Mouse (Mus musculus) lung, adult 2 months (tissue): Measurements from ENCODE around the gene Hoxd10. TPM values are rescaled to one million over a fixed set of nuclear protein-coding genes. Genes with fewer than 3 reads are reported as not detected.

ENCODE experiments used
- DNase-seq: peaks from one replicate; pipeline ENCODE4 v3.0.0; 2022
- H3K4me1 ChIP-seq: fragments of 200-500 bp; 2 replicates; pipeline ENCODE4 v1.6.1; 2011; ENCODE audit warnings: low read length; ENCODE audit not compliant: control insufficient read depth, insufficient read depth
- H3K4me3 ChIP-seq: fragments of 200-500 bp; replicated peaks from 2 replicates; pipeline ENCODE3; 2011; ENCODE audit warnings: low read depth, mild to moderate bottlenecking, control low read depth, low read length; ENCODE audit errors: extremely low read depth
- CTCF ChIP-seq: fragments of 200-500 bp; IDR thresholded peaks from 2 replicates; pipeline ENCODE4 v1.5.1; 2011; ENCODE audit warnings: mild to moderate bottlenecking, low read length, control low read depth; ENCODE audit not compliant: insufficient read depth
- POLR2A ChIP-seq: fragments of 200-500 bp; IDR thresholded peaks from 2 replicates; pipeline ENCODE4 v1.6.1; 2011; ENCODE audit warnings: low read depth, mild to moderate bottlenecking, control low read depth, low read length, borderline replicate concordance; ENCODE audit errors: extremely low read depth
- WGBS: fragments of 180-500 bp; shearing (Covaris S2); methylation state at CpG from one replicate; pipeline ENCODE4 v1.1.7; 2018; 5-methylcytosine and 5-hydroxymethylcytosine counted together
- polyA plus RNA-seq: library from polyadenylated mRNA; depleted of rRNA; stranded (reverse); fragments of >200 nt; gene quantifications from 2 replicates; pipeline ENCODE4 v1.2.3, GENCODE M21; 2012

Hoxd10 gene
- polyA plus RNA-seq, 1 experiment: not detected

DNA sequence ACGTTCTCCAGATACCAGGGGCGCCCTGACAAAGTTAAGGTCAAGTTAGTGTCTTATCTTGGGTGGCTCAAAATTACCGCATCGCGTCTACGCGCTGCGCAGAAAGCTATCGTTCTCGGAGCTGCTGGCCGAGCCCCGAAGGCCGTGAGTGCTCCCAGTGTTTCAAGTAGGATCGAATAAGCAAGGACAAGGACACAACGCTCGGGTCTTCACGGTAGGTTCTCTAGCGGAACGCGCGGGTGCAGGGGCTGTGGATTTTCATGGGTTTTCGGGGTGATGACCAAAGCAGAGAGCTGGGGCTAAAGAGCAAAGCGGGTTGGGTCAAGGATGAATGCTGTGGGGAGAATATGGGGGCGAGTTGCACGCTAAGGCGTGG is 12.1 kb upstream of the Hoxd10 start:
- WGBS: 3% methylated on average over 26 of the region's 26 CpGs
- H3K4me1 ChIP-seq: no peaks in the 10 kb centered on the region
- no peak overlapping the region for H3K4me3 ChIP-seq
- TF ChIP-seq CTCF: no peak
- TF ChIP-seq POLR2A: no peak
- DNase-seq: no peak

DNA sequence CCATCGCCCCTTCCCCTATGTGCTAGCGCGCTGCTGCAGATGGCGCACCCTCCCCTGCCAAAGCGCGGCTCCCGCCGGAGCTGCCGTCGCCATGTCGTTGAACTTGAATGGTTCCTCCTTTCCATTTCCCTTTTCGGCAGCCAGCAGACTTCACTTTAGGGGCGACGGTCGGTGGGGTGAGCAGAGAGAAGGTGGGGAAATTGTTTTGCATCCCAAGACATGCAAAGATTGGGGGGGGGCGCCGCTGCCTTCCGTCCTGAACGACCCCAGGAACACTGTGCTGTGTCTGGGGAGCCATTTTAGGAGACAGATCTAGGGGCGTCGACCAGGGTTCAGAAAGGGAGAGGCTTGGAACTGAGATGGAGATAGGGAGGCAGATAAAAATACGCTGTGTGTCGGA is 11.7 kb upstream of the Hoxd10 start:
- TF ChIP-seq CTCF: no peak
- no peak for TF ChIP-seq POLR2A
- H3K4me1 ChIP-seq: no peaks in the 10 kb centered on the region
- H3K4me3 ChIP-seq: no peak overlapping the region
- DNase-seq: no peak
- WGBS: 3% methylated on average over 23 of the region's 23 CpGs

DNA sequence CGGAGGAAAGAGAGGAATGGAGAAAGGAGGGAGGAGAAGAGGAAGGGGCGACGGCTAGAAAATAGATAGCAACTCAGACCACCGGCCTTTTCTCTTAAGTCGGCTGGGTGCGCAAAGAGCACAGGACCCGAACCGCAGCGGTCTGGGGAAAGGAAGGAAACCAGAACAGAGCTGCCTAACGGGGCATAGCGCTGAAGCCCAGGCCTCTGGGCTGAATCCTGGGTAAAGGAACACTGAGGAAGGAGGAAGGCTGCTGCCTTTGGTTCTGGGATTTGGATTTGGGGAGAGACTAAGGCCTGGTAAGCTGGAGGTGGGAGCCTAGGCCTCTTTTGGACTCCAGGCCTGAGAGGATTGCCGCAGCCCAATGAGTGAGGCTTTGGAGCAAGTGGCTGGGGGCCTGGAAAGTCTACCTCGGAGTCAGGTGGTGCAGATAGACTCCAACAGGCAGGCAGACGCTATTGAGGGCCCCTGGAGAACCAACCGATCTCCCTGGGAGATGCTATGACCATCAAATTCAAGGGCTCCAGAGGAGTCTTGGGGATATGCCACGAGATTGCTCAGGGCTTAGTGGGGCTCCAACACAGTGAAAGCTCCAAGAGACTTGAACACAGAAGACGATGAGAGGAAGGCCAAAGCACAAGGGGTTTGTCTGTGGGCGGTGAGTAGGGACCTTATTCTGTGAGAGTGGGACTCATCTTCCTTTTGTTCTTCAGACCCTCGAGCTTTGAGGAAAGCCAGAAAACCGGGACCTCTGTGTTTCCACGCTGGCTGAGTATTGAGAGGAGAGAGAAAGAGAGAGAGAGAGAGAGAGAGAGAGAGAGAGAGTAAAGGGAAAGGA is 10.9 kb upstream of the Hoxd10 start:
- DNase-seq: no peak
- Histone ChIP-seq H3K4me3 (no peak overlapping the region), H3K4me1 (no peaks in the 10 kb centered on the region)
- TF ChIP-seq POLR2A: no peak
- no peak for TF ChIP-seq CTCF
- WGBS: 6% methylated on average over 21 of the region's 21 CpGs

DNA sequence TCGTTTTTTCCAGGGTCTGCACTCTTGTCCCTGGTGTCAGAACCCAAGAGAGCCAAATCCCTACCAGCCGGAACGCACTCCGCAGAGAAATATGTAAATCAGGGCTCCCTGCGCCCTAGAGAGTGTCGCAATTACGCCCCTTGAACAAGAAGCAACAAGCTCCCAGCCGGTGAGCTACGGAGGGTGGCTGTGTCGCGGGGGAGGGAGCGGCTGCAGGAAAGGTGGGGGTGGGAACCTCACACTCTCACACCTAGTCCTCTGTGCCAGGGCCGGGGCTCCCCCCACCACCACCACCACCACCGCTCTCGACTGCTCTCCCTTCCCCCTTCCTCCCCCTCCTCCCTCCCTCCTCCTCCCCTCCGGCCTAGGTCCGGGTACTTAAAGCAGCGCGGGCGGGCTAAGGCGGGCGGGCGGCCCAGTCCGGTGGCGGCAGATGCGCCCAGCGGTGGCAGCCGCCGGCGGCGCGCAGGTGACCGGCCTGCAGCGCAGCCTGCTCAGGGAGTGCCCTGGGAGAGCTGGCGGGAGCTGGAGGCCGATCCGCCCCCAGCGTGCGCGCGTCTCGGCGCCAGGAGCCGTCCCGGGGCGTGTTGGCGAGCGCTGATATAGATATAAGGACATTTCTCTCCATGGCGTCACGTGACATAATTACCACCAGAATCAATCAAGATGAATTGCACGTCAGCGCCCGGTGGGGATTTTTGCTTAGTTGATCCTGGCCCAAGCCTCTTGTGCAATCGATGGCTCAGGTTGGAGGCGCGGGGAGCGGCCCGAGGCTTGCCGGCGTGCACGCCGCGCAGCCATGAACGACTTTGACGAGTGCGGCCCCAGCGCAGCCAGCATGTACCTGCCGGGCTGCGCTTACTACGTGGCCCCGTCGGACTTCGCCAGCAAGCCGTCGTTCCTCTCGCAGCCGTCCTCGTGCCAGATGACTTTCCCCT is 9.9 kb upstream of the Hoxd10 start:
- H3K4me3 ChIP-seq: no peak overlapping the region
- 1% methylated on average over 78 of the region's 78 CpGs for WGBS

DNA sequence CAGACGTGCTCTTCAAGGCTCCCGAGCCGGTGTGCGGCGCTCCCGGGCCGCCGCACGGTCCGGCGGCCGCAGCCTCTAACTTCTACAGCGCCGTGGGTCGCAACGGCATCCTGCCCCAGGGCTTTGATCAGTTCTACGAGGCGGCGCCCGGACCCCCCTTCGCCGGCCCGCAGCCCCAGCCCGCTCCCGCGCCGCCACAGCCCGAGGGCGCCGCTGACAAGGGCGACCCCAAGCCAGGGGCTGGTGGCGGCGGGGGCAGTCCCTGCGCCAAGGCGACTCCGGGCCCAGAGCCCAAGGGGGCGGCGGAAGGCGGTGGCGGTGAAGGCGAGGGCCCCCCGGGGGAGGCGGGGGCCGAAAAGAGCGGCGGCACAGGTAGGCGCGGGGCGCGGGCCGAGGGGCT is 8.9 kb upstream of the Hoxd10 start:
- DNase-seq: no peak
- no peak overlapping the region for H3K4me3 ChIP-seq
- no peaks in the 10 kb centered on the region for H3K4me1 ChIP-seq
- no peak for TF ChIP-seq CTCF
- TF ChIP-seq POLR2A: no peak
- WGBS: 4% methylated on average over 50 of the region's 51 CpGs

More for the DNA sequence above, 9.9 kb upstream of the Hoxd10 start:
- DNase-seq: no peak
- no peaks in the 10 kb centered on the region for H3K4me1 ChIP-seq
- TF ChIP-seq CTCF (no peak), POLR2A (no peak)

DNA sequence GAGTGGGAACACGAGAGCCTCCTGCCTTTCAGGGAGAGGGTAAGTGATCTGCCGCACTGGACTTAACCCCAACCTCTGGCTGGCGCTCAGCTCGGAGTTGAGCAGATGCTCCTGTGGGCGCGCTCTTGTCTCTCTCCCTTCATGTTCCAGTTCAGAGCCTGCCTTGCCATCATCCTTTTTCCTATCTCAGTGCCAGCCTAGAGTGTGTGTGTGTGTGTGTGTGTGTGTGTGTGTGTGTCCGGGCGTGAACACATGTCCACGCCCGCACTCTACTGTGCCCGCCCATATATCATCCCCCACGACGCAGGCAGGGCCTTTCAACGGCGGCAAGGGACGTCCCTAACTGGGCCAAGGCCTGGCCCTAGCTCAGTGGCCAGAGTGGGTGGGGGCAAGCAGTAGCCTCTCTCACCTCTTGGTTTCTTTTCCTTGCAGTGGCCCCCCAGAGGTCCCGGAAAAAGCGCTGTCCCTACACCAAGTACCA is 8.2 kb upstream of the Hoxd10 start:
- TF ChIP-seq POLR2A: no peak
- TF ChIP-seq CTCF: no peak
- no peak overlapping the region for H3K4me3 ChIP-seq
- DNase-seq: no peak
- 3% methylated on average over 18 of the region's 18 CpGs for WGBS
- H3K4me1 ChIP-seq: no peaks in the 10 kb centered on the region

DNA sequence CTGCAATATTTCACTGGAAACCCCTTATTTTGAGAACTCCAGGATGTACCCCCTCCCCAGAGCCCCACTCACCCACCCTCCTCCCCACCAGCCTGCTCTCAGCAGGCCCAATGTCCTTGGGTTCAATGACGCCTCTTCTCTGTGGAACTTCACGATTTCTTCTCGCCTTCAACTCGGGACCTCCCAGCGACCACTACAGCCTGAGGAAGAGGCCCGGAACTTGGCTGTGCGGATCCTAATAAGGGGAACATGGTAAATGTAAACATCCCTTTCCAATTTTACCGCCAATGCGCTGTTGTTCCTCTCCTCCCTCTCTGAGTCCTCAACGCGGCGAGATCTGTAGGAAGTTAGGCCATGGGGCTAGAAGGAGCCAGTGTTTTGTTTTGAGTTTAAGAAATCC is 7.6 kb upstream of the Hoxd10 start:
- no peak for DNase-seq
- 5% methylated on average over 12 of the region's 12 CpGs for WGBS
- TF ChIP-seq CTCF (no peak), POLR2A (no peak)
- Histone ChIP-seq H3K4me3 (no peak overlapping the region), H3K4me1 (no peaks in the 10 kb centered on the region)

DNA sequence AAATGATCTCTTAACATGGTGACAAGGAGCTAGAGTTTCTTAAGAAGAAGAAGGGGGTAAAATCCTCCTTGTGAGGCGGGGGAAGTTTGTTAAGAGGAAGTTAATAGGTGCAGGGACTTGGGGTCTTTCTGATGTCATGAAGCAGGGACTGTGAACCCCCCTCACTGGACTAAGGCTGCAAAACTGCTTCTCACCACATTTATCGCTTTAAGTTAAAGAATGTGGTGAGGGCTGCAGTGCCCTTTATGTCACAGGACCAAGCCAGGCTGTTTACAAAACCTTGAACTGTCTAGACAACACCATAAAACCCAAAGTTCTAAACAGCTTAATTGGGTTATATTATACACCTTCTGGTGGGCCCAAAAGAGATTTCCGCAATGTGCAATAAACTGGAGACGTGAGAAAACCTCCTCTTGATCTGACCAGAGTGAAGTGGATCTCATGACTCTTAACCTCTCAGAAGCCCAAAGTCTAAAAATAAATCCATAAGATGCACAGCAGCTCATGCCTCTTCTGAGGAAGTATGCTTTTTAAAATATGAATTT is 6.6 kb upstream of the Hoxd10 start:
- Histone ChIP-seq H3K4me3 (no peak overlapping the region), H3K4me1 (no peaks in the 10 kb centered on the region)
- no peak for DNase-seq
- WGBS: 28% methylated on average over 4 of the region's 4 CpGs
- TF ChIP-seq CTCF: no peak
- TF ChIP-seq POLR2A: no peak

DNA sequence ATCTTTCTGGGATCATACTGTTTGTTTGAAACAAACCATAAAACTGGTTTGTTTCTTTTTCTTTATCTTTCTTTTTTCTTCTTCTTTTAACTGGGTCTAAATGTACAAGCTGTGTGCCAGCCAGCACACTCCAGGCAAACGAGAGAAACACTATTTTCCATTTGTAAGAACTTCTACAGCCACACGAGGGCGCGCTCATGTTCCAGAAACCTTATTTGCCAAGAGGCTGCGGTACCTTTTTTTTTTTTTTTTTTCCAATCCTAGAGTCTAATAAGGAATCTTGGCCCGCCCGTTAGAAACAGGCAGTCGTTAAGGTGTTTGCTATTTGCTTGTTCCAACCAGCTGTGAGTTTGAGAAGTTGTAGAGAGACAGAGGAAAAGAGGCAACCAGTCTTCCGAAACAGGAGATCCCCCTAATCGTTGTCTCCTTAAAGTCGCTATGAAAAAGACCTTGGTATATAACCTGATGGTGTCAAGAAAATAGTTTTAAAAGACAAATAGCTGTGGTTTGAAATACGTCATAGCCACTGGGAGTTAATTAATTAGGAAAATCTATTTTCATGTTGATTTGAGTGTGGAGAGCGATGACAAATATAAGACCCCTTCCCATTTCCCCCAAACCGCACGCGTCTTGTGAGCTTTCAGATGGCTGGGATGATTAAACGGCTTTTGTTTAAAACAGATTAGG is 5.3 kb upstream of the Hoxd10 start:
- Histone ChIP-seq H3K4me3 (no peak overlapping the region), H3K4me1 (no peaks in the 10 kb centered on the region)
- no peak for DNase-seq
- TF ChIP-seq CTCF: peak; percentile 31; the same call in 1 of the 2 replicates
- TF ChIP-seq POLR2A: no peak
- WGBS: 10% methylated on average over 17 of the region's 17 CpGs
